Mouse (Mus musculus) MEL (cell line): Measurements from ENCODE around the gene Gm49027. TPM values are rescaled to one million over a fixed set of nuclear protein-coding genes. Genes with fewer than 3 reads are reported as not detected.

Experiments
- DNase-seq: peaks from one replicate; pipeline ENCODE4 v3.0.0; 2011; ENCODE audit warnings: low read depth, low spot score
- H3K27ac ChIP-seq: 2 replicates; pipeline ENCODE4 v1.5.1; 2012; ENCODE audit warnings: low read depth, mild to moderate bottlenecking, control low read depth, low read length, moderate library complexity; ENCODE audit not compliant: control insufficient read depth
- H3K27me3 ChIP-seq, 2 experiments: fragments of 150-350 bp in 1 of 2; sonication (generic) in 1 of 2; 2 replicates each; pipeline ENCODE4 v1.6.1; 2012; ENCODE audit warnings: low read length in 2 of 2, mild to moderate bottlenecking in 2 of 2, improper control_type of control experiment in 1 of 2, moderate library complexity in 1 of 2; ENCODE audit not compliant: insufficient read depth in 2 of 2, control insufficient read depth in 1 of 2
- H3K36me3 ChIP-seq, 2 experiments: 2 replicates each; pipeline ENCODE4 v1.6.1; 2012 to 2014; ENCODE audit warnings: low read length in 2 of 2, improper control_type of control experiment in 1 of 2, inconsistent platforms in 1 of 2, mild to moderate bottlenecking in 1 of 2; ENCODE audit not compliant: insufficient read depth in 2 of 2, control insufficient read depth in 1 of 2
- H3K4me1 ChIP-seq, 2 experiments: fragments of 150-350 bp in 1 of 2; sonication (generic) in 1 of 2; 2 replicates each; pipeline ENCODE4 v1.6.1; 2012; ENCODE audit warnings: low read length in 2 of 2, improper control_type of control experiment in 1 of 2, mild to moderate bottlenecking in 1 of 2; ENCODE audit not compliant: insufficient read depth in 2 of 2, control insufficient read depth in 1 of 2
- H3K4me3 ChIP-seq, 2 experiments: fragments of 150-350 bp in 1 of 2; sonication (generic) in 1 of 2; 2 replicates each; pipeline ENCODE4 v1.5.1; 2012; ENCODE audit warnings: low read depth in 2 of 2, low read length in 2 of 2, mild to moderate bottlenecking in 2 of 2, moderate library complexity in 2 of 2, control low read depth in 1 of 2, improper control_type of control experiment in 1 of 2; ENCODE audit not compliant: control insufficient read depth in 1 of 2, insufficient read depth in 1 of 2
- H3K79me2 ChIP-seq: 2 replicates; pipeline ENCODE4 v1.6.1; 2012; ENCODE audit warnings: mild to moderate bottlenecking, low read length, moderate library complexity; ENCODE audit not compliant: control insufficient read depth, poor library complexity, insufficient read depth
- H3K9ac ChIP-seq: 2 replicates; pipeline ENCODE4 v1.6.1; 2012; ENCODE audit warnings: low read depth, mild to moderate bottlenecking, control low read depth, low read length, moderate library complexity; ENCODE audit not compliant: control insufficient read depth, poor library complexity, severe bottlenecking
- H3K9me3 ChIP-seq: fragments of 150-350 bp; sonication (generic); replicated peaks from 2 replicates; pipeline ENCODE4 v1.6.1; 2012; ENCODE audit warnings: mild to moderate bottlenecking, low read length, improper control_type of control experiment, moderate library complexity; ENCODE audit not compliant: insufficient read depth
- CHD2 ChIP-seq: IDR thresholded peaks from 2 replicates; pipeline ENCODE4 v1.6.1; 2011; ENCODE audit warnings: low read length, improper control_type of control experiment
- ELF1 ChIP-seq: IDR thresholded peaks from 2 replicates; pipeline ENCODE4 v1.6.1; 2014; ENCODE audit warnings: low read depth, mild to moderate bottlenecking, inconsistent platforms, low read length, improper control_type of control experiment, moderate library complexity
- EP300 ChIP-seq, 2 experiments: IDR thresholded peaks; 2 replicates each; pipeline ENCODE4 v1.6.1; 2011; ENCODE audit warnings: improper control_type of control experiment in 2 of 2, low read length in 2 of 2, low read depth in 1 of 2, mild to moderate bottlenecking in 1 of 2
- ETS1 ChIP-seq: IDR thresholded peaks from 2 replicates; pipeline ENCODE4 v1.6.1; 2012; ENCODE audit warnings: low read depth, mild to moderate bottlenecking, inconsistent platforms, low read length, improper control_type of control experiment, moderate library complexity
- KAT2A ChIP-seq: conservative IDR thresholded peaks from 2 replicates; pipeline ENCODE4 v1.6.1; 2012; ENCODE audit warnings: low read depth, low read length, improper control_type of control experiment, inconsistent platforms
- MAZ ChIP-seq: IDR thresholded peaks from 2 replicates; pipeline ENCODE4 v1.6.1; 2012; ENCODE audit warnings: low read depth, mild to moderate bottlenecking, inconsistent platforms, low read length, improper control_type of control experiment
- POLR2AphosphoS5 ChIP-seq: IDR thresholded peaks from 2 replicates; pipeline ENCODE4 v1.6.1; 2012; ENCODE audit warnings: low read depth, borderline replicate concordance, mild to moderate bottlenecking, inconsistent platforms, low read length, moderate library complexity, mixed read lengths
- RAD21 ChIP-seq: IDR thresholded peaks from 2 replicates; pipeline ENCODE4 v1.6.1; 2011; ENCODE audit warnings: mild to moderate bottlenecking, low read depth, low read length, improper control_type of control experiment
- RCOR1 ChIP-seq: IDR thresholded peaks from 2 replicates; pipeline ENCODE4 v1.6.1; 2012; ENCODE audit warnings: low read depth, mild to moderate bottlenecking, inconsistent platforms, low read length, improper control_type of control experiment
- SIN3A ChIP-seq: IDR thresholded peaks from 2 replicates; pipeline ENCODE4 v1.6.1; 2012; ENCODE audit warnings: low read length, improper control_type of control experiment, inconsistent platforms
- SMC3 ChIP-seq: IDR thresholded peaks from 2 replicates; pipeline ENCODE4 v1.6.1; 2011; ENCODE audit warnings: low read depth, low read length, improper control_type of control experiment
- TAL1 ChIP-seq: IDR thresholded peaks from 2 replicates; pipeline ENCODE4 v1.6.1; 2012; ENCODE audit warnings: mild to moderate bottlenecking, inconsistent platforms, low read length, moderate library complexity, mixed read lengths
- TCF12 ChIP-seq: IDR thresholded peaks from 2 replicates; pipeline ENCODE4 v1.6.1; 2014; ENCODE audit warnings: low read depth, mild to moderate bottlenecking, inconsistent platforms, low read length, improper control_type of control experiment, moderate library complexity
- UBTF ChIP-seq: IDR thresholded peaks from 2 replicates; pipeline ENCODE4 v1.6.1; 2012; ENCODE audit warnings: low read depth, mild to moderate bottlenecking, inconsistent platforms, low read length, improper control_type of control experiment, moderate library complexity, borderline replicate concordance; ENCODE audit not compliant: insufficient read depth
- USF2 ChIP-seq, 2 experiments: IDR thresholded peaks; 2 replicates each; pipeline ENCODE4 v1.6.1; 2011 to 2012; ENCODE audit warnings: improper control_type of control experiment in 2 of 2, low read length in 2 of 2, borderline replicate concordance in 1 of 2, inconsistent platforms in 1 of 2, low read depth in 1 of 2, mild to moderate bottlenecking in 1 of 2; ENCODE audit not compliant: insufficient read depth in 1 of 2
- ZMIZ1 ChIP-seq: IDR thresholded peaks from 2 replicates; pipeline ENCODE4 v1.6.1; 2012; ENCODE audit warnings: low read depth, mild to moderate bottlenecking, inconsistent platforms, low read length, improper control_type of control experiment, moderate library complexity
- ZNF384 ChIP-seq: IDR thresholded peaks from 2 replicates; pipeline ENCODE4 v1.6.1; 2012; ENCODE audit warnings: low read depth, mild to moderate bottlenecking, inconsistent platforms, low read length, improper control_type of control experiment
- polyA plus RNA-seq, 2 experiments: library from polyadenylated mRNA; stranded (reverse) in 1 of 2; unstranded in 1 of 2; fragments of >175 nt in 1 of 2; fragments of >200 nt in 1 of 2; gene quantifications; 2 replicates each; pipeline versions ENCODE4 v1.2.1 to v1.2.4; 2012; ENCODE audit warnings: low replicate concordance in 2 of 2, low read depth in 1 of 2; ENCODE audit not compliant: insufficient read length in 2 of 2, insufficient read depth in 1 of 2, missing spikeins in 1 of 2
- total RNA-seq: library from RNA; depleted of rRNA; stranded (reverse); fragments of 300-350 nt; gene quantifications from 2 replicates; pipeline ENCODE4 v1.2.3, GENCODE M21; 2012; rRNA removed

Gene Gm49027
- 0.54 TPM in 1 of 2 replicates, not detected in the other for total RNA-seq
- polyA plus RNA-seq, result under 1 TPM in 1 of 2 experiments, not detected in 1; 0.53 TPM

- H3K79me2 ChIP-seq, result peaks cover 6% of the 10 kb centered on the region
- no peak for DNase-seq
- H3K4me3 ChIP-seq, result peak within 1 kb of the TSS; percentile 88 to 99
- TF ChIP-seq TAL1 (no peak), SIN3A (0 out of 2 replicates have a peak, but pooled peaks have one; percentile 17), ETS1 (no peak), EP300 (IDR thresholded peaks at IDR 0.05; ENCODE audit: low read depth in 1 of 2, low read length in 2 of 2) (no peak), RCOR1 (no peak)
- no peaks in the 10 kb centered on the region for H3K9me3 ChIP-seq
- H3K9ac ChIP-seq, result peak within 1 kb of the TSS; percentile 60
- H3K27ac ChIP-seq, result no peak within 1 kb of the TSS
- H3K27me3 ChIP-seq, result no peaks in the 10 kb centered on the region
- peaks cover 3 to 10% of the 10 kb centered on the region in 2 experiments; a peak in 3 of 4 replicates for H3K4me1 ChIP-seq
- H3K36me3 ChIP-seq, result peaks cover 0 to 4% of the 10 kb centered on the region in 2 experiments; a peak in 2 of 4 replicates
Measured at GRCm38 (mm10) chr5:123525281-123525680, at the start of gene Gm49027. TSS of gene Gm49027 (minus strand) at chr5:123525488.

- TF ChIP-seq ELF1 (no peak), CHD2 (no peak), POLR2AphosphoS5 (no peak), RCOR1 (no peak), UBTF (no peak), MAZ (no peak), ETS1 (no peak), RAD21 (no peak), ZNF384 (no peak), ZMIZ1 (no peak), SMC3 (no peak), KAT2A (no peak), USF2 (IDR thresholded peaks at IDR 0.05; ENCODE audit: borderline replicate concordance in 1 of 2, insufficient read depth in 1 of 2, low read depth in 1 of 2, low read length in 2 of 2) (no peak), TCF12 (no peak)
- peak; percentile 49 for DNase-seq
- Histone ChIP-seq H3K4me1 (peaks cover 4 to 7% of the 10 kb centered on the region in 2 experiments), H3K27me3 (no peaks in the 10 kb centered on the region), H3K9me3 (no peaks in the 10 kb centered on the region), H3K9ac (peak overlapping the region; percentile 34), H3K36me3 (peaks cover 0 to 11% of the 10 kb centered on the region in 2 experiments; a peak in 2 of 4 replicates), H3K27ac (no peak overlapping the region), H3K4me3 (peak overlapping the region; percentile 21 to 38), H3K79me2 (peaks cover 9% of the 10 kb centered on the region)
Measured at GRCm38 (mm10) chr5:123573362-123573761, 48.1 kb upstream of the Gm49027 start.
